Mouse (Mus musculus) liver, postnatal 0 days (tissue): ENCODE measurements around the gene Ogfod2. TPM values are rescaled to one million over a fixed set of nuclear protein-coding genes. Genes with fewer than 3 reads are reported as not detected.

Source experiments
- ATAC-seq: fragments of 200-750 bp; cut with Nextera tagmentation; 2 replicates; pipeline ENCODE4 v1.8.0; 2017; ENCODE audit warnings: mild to moderate bottlenecking, moderate library complexity
- DNase-seq: peaks from one replicate; pipeline ENCODE4 v3.0.0-alpha.2; 2016
- H3K27ac ChIP-seq: fragments of 300-500 bp; sonication (generic); 2 replicates; pipeline ENCODE4 v1.5.1; 2014; ENCODE audit warnings: antibody characterized with exemption, moderate library complexity, mild to moderate bottlenecking, low read depth
- H3K27me3 ChIP-seq: fragments of 300-500 bp; sonication (generic); 2 replicates; pipeline ENCODE4 v1.6.1; 2014; ENCODE audit warnings: low read length, control low read depth, mixed read lengths; ENCODE audit not compliant: insufficient read depth
- H3K36me3 ChIP-seq: fragments of 300-500 bp; sonication (generic); replicated peaks from 2 replicates; pipeline ENCODE4 v1.6.1; 2014; ENCODE audit warnings: mild to moderate bottlenecking, control low read depth, low read length, moderate library complexity, mixed read lengths; ENCODE audit not compliant: insufficient read depth
- H3K4me1 ChIP-seq: fragments of 300-500 bp; sonication (generic); 2 replicates; pipeline ENCODE4 v1.6.1; 2014; ENCODE audit warnings: antibody characterized with exemption, mild to moderate bottlenecking, control low read depth; ENCODE audit not compliant: insufficient read depth
- H3K4me2 ChIP-seq: fragments of 300-500 bp; sonication (generic); 2 replicates; pipeline ENCODE4 v1.6.1; 2014; ENCODE audit warnings: low read depth, mild to moderate bottlenecking, low read length, moderate library complexity, mixed read lengths
- H3K4me3 ChIP-seq: fragments of 300-500 bp; sonication (generic); 2 replicates; pipeline ENCODE4 v1.5.1; 2014; ENCODE audit warnings: low read depth, low read length
- H3K9ac ChIP-seq: fragments of 300-500 bp; sonication (generic); replicated peaks from 2 replicates; pipeline ENCODE4 v1.6.1; 2014; ENCODE audit warnings: mild to moderate bottlenecking, moderate library complexity
- H3K9me3 ChIP-seq: fragments of 300-500 bp; sonication (generic); 2 replicates; pipeline ENCODE4 v1.6.1; 2016; ENCODE audit warnings: mild to moderate bottlenecking, control low read depth, low read length, mixed read lengths
- CTCF ChIP-seq: sonication (generic); IDR thresholded peaks from 2 replicates; pipeline ENCODE4 v1.5.1; 2016; ENCODE audit warnings: antibody characterized with exemption, low read depth
- EP300 ChIP-seq: IDR thresholded peaks from 2 replicates; pipeline ENCODE4 v1.6.1; 2016; ENCODE audit warnings: antibody characterized with exemption, low read depth, mild to moderate bottlenecking
- WGBS: fragments of 180-500 bp; shearing (Covaris S2); extraction: QIAGEN DNeasy Blood & Tissue Kit; methylation state at CpG from one replicate; pipeline ENCODE4 v1.1.7; 2014; ENCODE audit not compliant: insufficient replicate concordance; 5-methylcytosine and 5-hydroxymethylcytosine counted together
- polyA plus RNA-seq: library from polyadenylated mRNA; unstranded; fragments of >200 nt; fragmentation: Nextera tagmentation; extraction: Ambion mirVana; gene quantifications from 2 replicates; pipeline ENCODE4 v1.2.1, GENCODE M21; 2015

The Ogfod2 gene
- polyA plus RNA-seq, 1 experiment from 2014 or later = 16.8 TPM

DNA sequence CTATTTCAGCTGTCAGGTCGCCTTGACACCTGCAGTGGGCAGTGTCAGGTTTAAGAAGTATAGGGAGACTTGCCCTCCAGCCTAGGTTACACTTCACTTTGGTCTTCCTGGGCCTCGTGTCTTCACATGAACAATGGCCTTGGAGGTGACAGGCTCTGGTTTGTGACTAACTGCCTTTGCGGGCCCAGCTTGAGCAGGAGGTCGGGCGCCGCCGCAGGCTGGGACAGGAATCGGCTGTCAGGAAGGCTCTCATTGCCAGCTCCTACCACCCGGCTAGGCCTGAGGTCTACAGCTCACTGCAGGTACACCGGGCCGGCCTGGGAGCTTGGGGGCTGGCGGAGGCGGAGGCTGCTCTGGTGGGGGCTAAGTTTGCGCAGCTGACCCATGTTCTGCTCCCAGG, 933 bp downstream of the Ogfod2 start:
- ATAC-seq = no peak
- H3K27me3 ChIP-seq = no peaks in the 10 kb centered on the region

DNA sequence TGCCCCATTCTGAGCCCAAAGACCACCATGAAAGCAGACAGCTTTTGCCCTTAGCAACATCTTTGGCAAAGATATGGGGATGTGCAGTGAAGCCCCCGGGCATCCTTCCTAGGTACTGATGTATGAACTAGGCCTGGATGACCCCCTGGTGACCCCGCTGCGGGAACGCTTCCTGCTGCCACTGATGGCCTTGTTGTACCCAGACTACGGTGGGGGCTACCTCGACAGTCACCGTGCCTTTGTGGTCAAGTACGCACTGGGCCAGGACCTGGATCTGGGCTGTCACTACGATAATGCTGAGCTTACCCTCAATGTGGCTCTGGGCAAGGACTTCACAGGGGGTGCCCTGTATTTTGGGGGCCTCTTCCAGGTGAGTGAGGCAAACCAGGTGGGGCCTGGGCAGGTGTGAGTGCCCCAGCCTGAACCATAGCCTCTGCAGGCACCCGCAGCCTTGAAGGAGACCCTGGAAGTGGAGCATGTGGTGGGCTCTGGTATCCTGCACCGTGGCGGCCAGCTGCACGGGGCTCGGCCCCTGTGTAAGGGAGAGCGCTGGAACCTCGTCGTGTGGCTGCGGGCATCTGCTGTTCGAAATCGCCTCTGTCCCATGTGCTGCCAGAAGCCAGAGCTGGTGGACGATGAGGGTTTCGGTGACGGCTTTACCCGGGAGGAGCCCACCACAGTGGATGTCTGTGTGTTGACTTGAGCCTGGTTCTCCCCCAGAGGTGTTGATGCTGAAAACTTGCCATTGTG, 2.4 kb downstream of the Ogfod2 start:
- Histone ChIP-seq H3K4me2 (no peak overlapping the region), H3K36me3 (peaks cover 26% of the 10 kb centered on the region), H3K27ac (no peak overlapping the region), H3K4me3 (no peak overlapping the region), H3K4me1 (peaks cover 15% of the 10 kb centered on the region), H3K9me3 (no peaks in the 10 kb centered on the region), H3K27me3 (no peaks in the 10 kb centered on the region), H3K9ac (no peak overlapping the region)
- ATAC-seq = no peak
- TF ChIP-seq EP300 (no peak), CTCF (no peak)
- WGBS = 92% methylated on average over 24 of the region's 24 CpGs
- DNase-seq = no peak

More for the DNA sequence above, 933 bp downstream of the Ogfod2 start:
- TF ChIP-seq EP300 (no peak), CTCF (peak; percentile 76)
- Histone ChIP-seq H3K4me1 (peaks cover 15% of the 10 kb centered on the region), H3K4me3 (peak overlapping the region; percentile 79), H3K36me3 (peaks cover 12% of the 10 kb centered on the region), H3K4me2 (peak overlapping the region; percentile 92), H3K9me3 (no peaks in the 10 kb centered on the region), H3K27ac (peak overlapping the region; percentile 96), H3K9ac (peak overlapping the region; percentile 79)
- 11% methylated on average over 14 of the region's 14 CpGs for WGBS
- peak; percentile 76 for DNase-seq

DNA sequence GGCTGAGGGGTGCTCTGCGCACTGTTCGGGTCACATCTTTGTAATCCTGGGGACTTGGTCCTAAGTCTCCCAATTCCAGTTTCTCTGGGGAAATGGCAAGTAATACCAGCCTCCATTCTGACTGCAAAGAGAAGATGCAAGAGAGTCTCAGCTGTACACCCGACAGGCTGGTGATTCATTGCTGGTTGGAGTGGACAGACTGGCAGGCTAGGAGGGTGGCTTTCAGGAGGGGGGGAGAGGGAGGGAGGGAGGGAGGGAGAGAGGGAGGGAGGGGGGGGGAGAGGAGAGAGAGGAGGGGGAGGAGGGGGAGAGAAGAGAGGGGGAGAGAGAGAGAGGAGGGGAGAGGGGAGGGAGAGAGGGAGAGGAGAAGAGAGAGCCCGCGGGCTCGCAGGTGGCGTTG, 3.4 kb downstream of the Ogfod2 start:
- Histone ChIP-seq H3K36me3 (peaks cover 29% of the 10 kb centered on the region), H3K27me3 (no peaks in the 10 kb centered on the region), H3K4me2 (peak overlapping the region; percentile 94), H3K4me1 (peaks cover 15% of the 10 kb centered on the region), H3K9me3 (no peaks in the 10 kb centered on the region), H3K27ac (peak overlapping the region; percentile 85), H3K9ac (peak overlapping the region; percentile 98), H3K4me3 (peak overlapping the region; percentile 97)
- 22% methylated on average over 7 of the region's 7 CpGs for WGBS
- DNase-seq (no peak), ATAC-seq (no peak)
- no peak for TF ChIP-seq EP300
- TF ChIP-seq CTCF = no peak

DNA sequence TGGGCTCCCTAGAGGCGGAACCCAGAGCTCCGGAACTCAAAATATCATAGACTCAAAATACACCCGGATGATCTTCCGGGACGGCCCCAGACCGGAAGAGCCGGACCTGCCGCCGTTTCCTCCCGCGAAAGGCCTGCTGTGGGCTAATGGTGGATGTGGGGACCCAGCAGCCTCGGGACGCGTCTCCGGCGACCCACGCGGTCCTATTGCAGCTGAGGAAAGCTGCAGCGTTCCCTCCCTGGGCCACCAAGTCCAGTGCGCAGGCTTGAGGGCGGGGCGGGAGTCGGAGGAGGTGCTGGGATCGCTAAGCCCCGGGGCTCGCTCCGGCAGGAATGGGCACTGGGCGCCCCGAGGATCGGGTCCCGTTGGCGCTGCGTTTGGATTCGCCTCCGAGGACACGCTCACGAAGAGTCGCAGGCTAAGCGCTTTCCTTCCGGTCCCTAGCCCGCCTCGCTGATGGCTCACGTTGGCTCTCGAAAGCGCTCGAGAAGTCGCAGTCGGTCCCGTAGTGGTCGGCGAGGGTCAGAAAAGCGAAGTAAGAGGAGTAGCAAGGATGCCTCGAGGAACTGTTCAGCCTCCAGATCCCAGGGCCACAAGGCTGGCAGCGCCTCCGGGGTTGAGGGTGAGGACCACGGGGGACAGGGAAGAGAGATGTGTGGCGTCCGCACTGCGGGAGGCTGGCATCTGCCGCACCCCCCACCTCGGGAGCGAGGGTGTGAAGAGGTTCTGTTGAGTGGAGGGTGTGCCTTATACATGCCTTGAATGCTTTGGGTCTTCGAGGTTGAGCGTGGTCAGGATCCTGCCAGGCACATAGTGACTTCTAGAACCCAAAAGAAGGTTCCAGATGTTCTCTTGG, 4.1 kb downstream of the Ogfod2 start, which contains the start of gene Arl6ip4:
Arl6ip4 (plus strand) TSS at position 100 of the 856 bp plus-strand sequence.
- DNase-seq (peak; percentile 83), ATAC-seq (no peak)
- peak within 1 kb of the TSS; percentile 94 for H3K4me2 ChIP-seq
- TF ChIP-seq EP300 (no peak; the same call in 1 of the 2 replicates), CTCF (no peak)
- H3K27ac ChIP-seq = peak within 1 kb of the TSS; percentile 85
- under 1% methylated on average over 64 of the region's 64 CpGs for WGBS
- H3K9ac ChIP-seq = peak within 1 kb of the TSS; percentile 98
- H3K4me1 ChIP-seq = peaks cover 15% of the 10 kb centered on the region
- peak within 1 kb of the TSS; percentile 97 for H3K4me3 ChIP-seq
- peaks cover 35% of the 10 kb centered on the region for H3K36me3 ChIP-seq
- H3K27me3 ChIP-seq = no peaks in the 10 kb centered on the region
- no peaks in the 10 kb centered on the region for H3K9me3 ChIP-seq

DNA sequence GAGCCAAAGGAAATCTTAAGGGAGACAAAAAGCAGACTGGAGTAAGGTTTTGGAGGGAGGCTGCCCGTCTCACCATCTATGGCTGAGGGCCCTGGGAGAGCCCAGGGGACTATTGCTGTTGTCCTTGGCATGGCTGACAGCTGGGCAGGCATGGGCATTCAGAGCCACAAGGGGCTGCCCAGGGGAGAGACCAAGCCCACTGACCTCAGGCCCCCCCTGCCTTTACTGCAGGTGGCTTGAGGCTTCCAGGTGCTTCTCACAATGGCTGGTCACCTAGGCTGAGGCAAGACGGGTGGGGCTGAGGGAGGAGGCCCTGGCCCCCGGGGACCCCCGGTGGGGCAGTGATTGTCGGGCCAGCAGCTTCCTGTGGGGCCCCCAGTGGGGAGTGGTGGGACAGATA, 7.1 kb downstream of the Ogfod2 start:
- H3K36me3 ChIP-seq = peaks cover 50% of the 10 kb centered on the region
- WGBS = 39% methylated on average over 5 of the region's 5 CpGs
- no peak overlapping the region for H3K9ac ChIP-seq
- TF ChIP-seq EP300 (no peak), CTCF (no peak)
- H3K4me3 ChIP-seq = no peak overlapping the region
- ATAC-seq = no peak
- DNase-seq = no peak
- no peak overlapping the region for H3K4me2 ChIP-seq
- H3K27ac ChIP-seq = no peak overlapping the region
- H3K27me3 ChIP-seq = no peaks in the 10 kb centered on the region
- H3K9me3 ChIP-seq = no peaks in the 10 kb centered on the region
- H3K4me1 ChIP-seq = peaks cover 10% of the 10 kb centered on the region

DNA sequence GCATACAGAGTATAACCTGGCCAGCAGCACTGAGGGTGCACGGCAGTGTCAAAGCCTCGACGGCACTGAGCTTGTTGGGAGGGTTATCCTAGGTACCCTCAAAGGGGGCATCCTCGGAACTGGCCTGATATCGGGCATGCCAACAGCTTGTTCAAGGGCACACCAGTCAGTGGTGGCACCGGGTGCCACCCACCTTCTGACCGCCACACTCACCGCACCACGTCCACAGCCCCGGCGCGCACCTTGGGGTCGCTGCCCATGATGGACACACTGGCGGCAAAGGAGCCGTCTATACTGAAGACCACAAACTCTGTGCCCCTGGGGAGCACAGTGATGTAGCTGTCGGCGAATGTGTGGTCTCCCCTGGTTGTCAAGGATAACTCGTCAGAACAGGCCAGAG, 10.3 kb downstream of the Ogfod2 start:
- ATAC-seq = no peak
- peaks cover 54% of the 10 kb centered on the region for H3K36me3 ChIP-seq
- 86% methylated on average over 18 of the region's 18 CpGs for WGBS

More for the DNA sequence above, 10.3 kb downstream of the Ogfod2 start:
- H3K4me1 ChIP-seq = no peaks in the 10 kb centered on the region; the same call in 1 of the 2 replicates
- no peak overlapping the region for H3K4me2 ChIP-seq
- TF ChIP-seq CTCF = no peak
- no peak for TF ChIP-seq EP300
- no peak overlapping the region for H3K27ac ChIP-seq
- H3K9ac ChIP-seq = no peak overlapping the region
- no peaks in the 10 kb centered on the region for H3K27me3 ChIP-seq
- H3K4me3 ChIP-seq = no peak overlapping the region
- DNase-seq = no peak
- no peaks in the 10 kb centered on the region for H3K9me3 ChIP-seq
